Mouse (Mus musculus) kidney, embryonic 15.5 days (tissue): ENCODE measurements at regions not wholly inside any gene's neighbourhood (a gene's known extent, or its start where the extent isn't known, plus 50 kb on each side); places are given as distances from the start of the nearest gene placed in this dataset.

Experiments
- ATAC-seq: fragments of 200-750 bp; cut with Nextera tagmentation; replicated peaks from 2 replicates; pipeline ENCODE4 v1.8.0; 2017; ENCODE audit warnings: moderate TSS enrichment; ENCODE audit not compliant: low FRiP score
- H3K27ac ChIP-seq: fragments of 300-500 bp; sonication (generic); 2 replicates; pipeline ENCODE4 v1.5.1; 2015; ENCODE audit warnings: mild to moderate bottlenecking, inconsistent platforms
- H3K27me3 ChIP-seq: fragments of 300-500 bp; sonication (generic); 2 replicates; pipeline ENCODE4 v1.6.1; 2015; ENCODE audit warnings: inconsistent platforms
- H3K36me3 ChIP-seq: fragments of 300-500 bp; sonication (generic); 2 replicates; pipeline ENCODE4 v1.6.1; 2015; ENCODE audit warnings: inconsistent platforms
- H3K4me1 ChIP-seq: fragments of 300-500 bp; sonication (generic); 2 replicates; pipeline ENCODE4 v1.6.1; 2015; ENCODE audit warnings: inconsistent platforms
- H3K4me2 ChIP-seq: fragments of 300-500 bp; sonication (generic); 2 replicates; pipeline ENCODE4 v1.6.1; 2015; ENCODE audit warnings: moderate library complexity, mild to moderate bottlenecking, inconsistent platforms
- H3K4me3 ChIP-seq: fragments of 300-500 bp; sonication (generic); replicated peaks from 2 replicates; pipeline ENCODE4 v1.5.1; 2015; ENCODE audit warnings: mild to moderate bottlenecking, inconsistent platforms
- H3K9ac ChIP-seq: fragments of 300-500 bp; sonication (generic); 2 replicates; pipeline ENCODE4 v1.6.1; 2015; ENCODE audit warnings: mild to moderate bottlenecking, inconsistent platforms
- H3K9me3 ChIP-seq: fragments of 300-500 bp; sonication (generic); replicated peaks from 2 replicates; pipeline ENCODE4 v1.6.1; 2016; ENCODE audit warnings: inconsistent platforms
- WGBS: fragments of 180-500 bp; shearing (Covaris S2); methylation state at CpG from one replicate; pipeline ENCODE4 v1.1.7; 2015; ENCODE audit warnings: mixed read lengths; 5-methylcytosine and 5-hydroxymethylcytosine counted together

DNA sequence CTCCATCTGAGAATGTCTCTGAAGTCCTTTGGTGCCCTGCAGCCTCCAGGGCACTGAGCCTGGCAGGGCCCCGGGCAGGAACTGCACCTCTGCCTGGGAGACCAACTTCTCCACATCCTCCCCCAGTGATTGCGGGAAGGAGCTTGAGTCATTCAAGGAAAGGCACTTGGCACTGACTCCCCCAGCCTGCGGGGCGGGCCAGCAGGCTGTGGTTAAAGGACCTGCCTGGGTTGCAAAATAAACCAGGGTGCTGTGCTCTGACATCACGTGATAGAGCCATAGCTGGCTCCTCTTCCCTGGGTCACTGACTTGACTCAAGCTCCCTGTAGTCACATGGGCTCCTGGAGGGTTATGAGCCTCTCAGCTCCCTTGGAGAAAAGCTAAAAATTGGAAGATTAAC, 108.5 kb downstream of the Gm826 start:
- Histone ChIP-seq H3K36me3 (no peaks in the 10 kb centered on the region), H3K27ac (no peak overlapping the region), H3K4me2 (no peak overlapping the region), H3K4me3 (no peak overlapping the region), H3K4me1 (peaks cover 10% of the 10 kb centered on the region; the same call in 1 of the 2 replicates), H3K9ac (no peak overlapping the region), H3K27me3 (no peaks in the 10 kb centered on the region), H3K9me3 (no peaks in the 10 kb centered on the region)
- ATAC-seq, result 0 out of 2 replicates have a peak, but pooled peaks have one; percentile 25
- 53% methylated on average over 5 of the region's 5 CpGs for WGBS

DNA sequence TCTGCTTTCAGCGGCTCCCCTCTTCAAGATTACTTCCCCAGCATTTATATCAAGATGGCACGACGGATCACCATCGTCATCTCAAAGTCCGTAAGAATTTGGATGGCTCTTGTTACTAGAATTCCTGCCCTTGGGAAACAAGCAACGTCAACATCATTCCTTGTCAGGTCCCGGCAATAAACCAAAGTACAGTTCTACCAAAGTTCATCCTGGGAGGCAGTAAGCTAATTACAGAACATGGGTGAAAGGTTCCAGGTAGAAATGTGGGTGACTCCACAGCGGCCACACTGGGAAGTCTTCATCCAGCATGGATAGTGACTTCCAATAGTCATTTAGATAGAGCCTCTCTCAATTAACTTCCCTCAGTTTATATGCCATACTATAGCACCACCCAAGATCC, 110.6 kb downstream of the Gm826 start:
- H3K4me1 ChIP-seq, result peaks cover 11% of the 10 kb centered on the region; the same call in 1 of the 2 replicates
- ATAC-seq, result no peak
- WGBS, result 83% methylated on average over 8 of the region's 8 CpGs

DNA sequence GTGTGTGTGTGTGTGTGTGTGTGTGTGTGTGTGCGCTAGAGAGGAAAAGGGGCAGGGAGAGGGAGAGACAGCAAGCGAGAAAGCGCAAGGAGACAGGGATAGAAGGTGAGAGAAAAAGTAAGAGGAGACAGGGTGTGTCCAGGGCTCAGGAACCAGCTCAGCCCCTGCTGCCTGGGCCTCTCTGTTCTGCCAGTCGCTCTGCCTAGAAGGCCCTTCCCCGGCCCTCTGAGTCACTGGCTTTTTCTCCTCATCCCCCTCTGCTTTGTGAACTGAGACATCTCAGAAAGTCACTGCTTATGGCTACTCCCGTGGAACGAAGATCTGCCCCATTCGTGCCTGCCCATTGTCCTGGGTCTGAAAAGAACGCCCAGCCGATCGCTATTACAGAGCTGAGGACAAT, 112.2 kb downstream of the Gm826 start:
- 69% methylated on average over 10 of the region's 11 CpGs for WGBS
- Histone ChIP-seq H3K4me3 (no peak overlapping the region), H3K9ac (no peak overlapping the region), H3K27me3 (no peaks in the 10 kb centered on the region), H3K4me2 (no peak overlapping the region), H3K27ac (no peak overlapping the region), H3K36me3 (no peaks in the 10 kb centered on the region), H3K9me3 (no peaks in the 10 kb centered on the region), H3K4me1 (peaks cover 11% of the 10 kb centered on the region; the same call in 1 of the 2 replicates)
- no peak for ATAC-seq

More for the DNA sequence above, 110.6 kb downstream of the Gm826 start:
- no peak overlapping the region for H3K4me2 ChIP-seq
- no peak overlapping the region for H3K27ac ChIP-seq
- no peaks in the 10 kb centered on the region for H3K9me3 ChIP-seq
- H3K4me3 ChIP-seq, result no peak overlapping the region
- H3K36me3 ChIP-seq, result no peaks in the 10 kb centered on the region
- no peak overlapping the region for H3K9ac ChIP-seq
- no peaks in the 10 kb centered on the region for H3K27me3 ChIP-seq

DNA sequence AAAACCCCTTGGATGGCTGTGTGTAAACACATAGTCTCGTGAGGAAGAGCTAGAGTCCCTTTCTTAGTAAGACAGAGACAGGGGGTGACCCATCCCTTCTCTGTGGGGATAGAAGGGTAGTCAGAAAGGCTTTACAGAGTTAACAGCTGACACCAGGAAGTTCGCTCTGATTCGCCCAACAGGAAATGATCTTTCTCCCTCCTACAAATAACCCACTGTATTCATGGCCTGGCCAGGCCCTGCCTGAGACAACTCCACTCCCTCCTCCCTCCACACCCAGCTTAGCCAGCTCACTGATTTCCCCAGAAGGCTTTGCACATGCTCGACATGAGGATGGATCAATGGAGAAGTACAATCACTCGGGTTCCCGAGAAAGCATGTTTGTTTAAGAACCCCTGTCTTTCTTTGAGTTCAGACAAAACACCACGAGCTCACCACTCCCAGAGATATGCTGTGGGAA, 113.4 kb downstream of the Gm826 start:
- Histone ChIP-seq H3K9me3 (no peaks in the 10 kb centered on the region), H3K27me3 (no peaks in the 10 kb centered on the region), H3K9ac (no peak overlapping the region), H3K27ac (no peak overlapping the region), H3K4me3 (no peak overlapping the region), H3K36me3 (no peaks in the 10 kb centered on the region), H3K4me1 (peaks cover 11% of the 10 kb centered on the region; the same call in 1 of the 2 replicates), H3K4me2 (no peak overlapping the region)
- ATAC-seq, result no peak
- WGBS, result 9% methylated on average over 7 of the region's 7 CpGs

DNA sequence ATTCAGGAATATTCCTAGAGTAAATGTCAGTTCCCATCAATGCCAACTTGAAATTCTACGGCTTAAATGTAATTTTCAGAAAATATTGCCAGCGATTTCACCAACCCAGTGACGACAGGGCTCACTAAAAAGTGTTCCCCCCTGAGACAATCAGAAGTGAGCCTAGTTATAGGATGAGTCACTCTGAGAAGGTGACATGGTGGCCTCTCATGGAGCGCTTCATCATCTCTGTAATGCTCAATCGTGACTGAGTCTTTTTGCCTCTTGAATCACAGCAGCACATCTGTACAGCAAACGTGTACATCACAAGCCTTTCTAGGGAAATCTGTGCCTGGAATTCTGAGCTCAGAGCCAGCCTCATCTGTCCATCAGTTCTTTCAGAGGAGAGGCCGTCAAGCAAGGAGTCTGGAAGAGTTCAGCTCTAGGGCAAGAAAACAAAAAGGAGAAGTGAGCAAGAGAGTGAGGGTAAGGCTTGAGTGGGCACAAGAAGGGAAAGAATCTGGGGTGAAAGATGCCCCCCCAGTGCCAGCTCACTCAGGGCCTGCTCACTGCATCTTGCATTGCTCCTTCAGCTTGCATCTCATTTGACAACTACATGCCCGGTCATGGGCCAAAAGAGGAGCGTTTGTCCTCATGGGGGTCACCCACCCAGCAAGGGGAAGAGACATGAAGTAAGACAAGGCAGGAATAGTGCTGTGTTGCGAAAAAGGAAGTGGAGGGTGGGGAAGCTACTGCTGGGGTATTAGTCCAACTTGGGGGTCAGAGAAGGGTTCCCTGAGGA, 119.7 kb downstream of the Gm826 start:
- no peaks in the 10 kb centered on the region for H3K27me3 ChIP-seq
- H3K4me1 ChIP-seq, result 0 out of 2 replicates have a peak, but pooled peaks cover 3% of the 10 kb centered on the region
- H3K4me3 ChIP-seq, result no peak overlapping the region
- H3K9ac ChIP-seq, result no peak overlapping the region
- no peaks in the 10 kb centered on the region for H3K36me3 ChIP-seq
- H3K27ac ChIP-seq, result no peak overlapping the region
- 67% methylated on average over 10 of the region's 10 CpGs for WGBS
- H3K4me2 ChIP-seq, result no peak overlapping the region
- no peak for ATAC-seq
- H3K9me3 ChIP-seq, result no peaks in the 10 kb centered on the region

DNA sequence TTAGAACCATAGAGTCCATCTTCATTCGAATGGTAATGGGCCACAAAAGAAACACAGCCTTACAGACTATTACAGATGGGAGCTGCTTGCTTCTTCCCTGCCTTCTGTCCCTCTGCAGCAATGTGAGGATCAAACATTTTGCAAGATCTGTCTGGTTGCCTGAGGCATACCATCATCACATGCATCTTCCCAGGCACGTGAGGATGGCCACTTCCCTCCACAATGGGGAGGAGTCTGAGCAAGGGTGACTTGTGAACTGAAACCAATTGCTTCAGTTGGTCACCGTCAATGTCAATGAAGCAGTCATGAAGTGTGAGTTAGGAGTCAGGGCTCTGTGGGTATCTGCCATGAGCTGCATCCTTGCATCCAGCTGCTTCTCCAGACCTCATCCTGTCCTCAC, 123.5 kb downstream of the Gm826 start:
- 70% methylated on average over 3 of the region's 3 CpGs for WGBS
- Histone ChIP-seq H3K9me3 (no peaks in the 10 kb centered on the region), H3K4me3 (no peak overlapping the region), H3K36me3 (no peaks in the 10 kb centered on the region), H3K27ac (no peak overlapping the region), H3K4me2 (no peak overlapping the region), H3K9ac (no peak overlapping the region), H3K4me1 (0 out of 2 replicates have a peak, but pooled peaks cover 3% of the 10 kb centered on the region), H3K27me3 (no peaks in the 10 kb centered on the region)
- no peak for ATAC-seq

DNA sequence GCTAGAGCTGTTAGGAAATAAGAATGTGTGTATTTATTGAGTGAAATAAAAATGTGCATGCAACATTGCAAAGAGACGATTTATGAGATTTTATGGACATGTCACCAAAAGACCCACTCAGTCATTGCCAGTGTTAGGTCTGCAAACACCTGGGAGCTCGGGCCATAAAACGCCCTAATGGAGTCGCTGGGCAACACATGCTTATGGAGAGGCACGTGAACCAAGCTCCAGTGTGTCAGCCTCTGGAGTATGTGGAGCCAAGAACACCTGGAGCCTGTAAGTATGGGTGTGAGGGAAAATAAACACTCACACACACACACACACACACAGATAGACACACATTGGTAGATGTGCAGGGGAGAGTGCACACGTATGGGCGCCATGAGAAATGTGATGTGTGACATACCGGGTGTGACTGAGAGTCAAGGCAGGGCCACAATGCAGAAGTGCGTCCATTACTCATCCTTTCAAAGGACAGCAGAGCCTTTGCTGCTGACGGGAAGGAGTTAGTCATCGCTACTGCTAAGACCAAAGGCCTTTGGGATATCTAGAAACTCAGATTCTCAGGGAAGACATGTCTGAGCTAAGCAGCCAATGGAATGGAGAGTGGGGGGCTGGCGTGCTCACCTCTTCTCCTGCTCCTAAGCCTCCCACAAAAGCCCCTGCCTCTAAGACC, 124.2 kb downstream of the Gm826 start:
- H3K36me3 ChIP-seq, result no peaks in the 10 kb centered on the region
- H3K9ac ChIP-seq, result no peak overlapping the region
- no peak overlapping the region for H3K4me2 ChIP-seq
- no peaks in the 10 kb centered on the region for H3K27me3 ChIP-seq
- no peak overlapping the region for H3K4me3 ChIP-seq
- no peak for ATAC-seq
- no peaks in the 10 kb centered on the region for H3K9me3 ChIP-seq
- WGBS, result 81% methylated on average over 12 of the region's 12 CpGs
- H3K4me1 ChIP-seq, result 0 out of 2 replicates have a peak, but pooled peaks cover 3% of the 10 kb centered on the region
- no peak overlapping the region for H3K27ac ChIP-seq

DNA sequence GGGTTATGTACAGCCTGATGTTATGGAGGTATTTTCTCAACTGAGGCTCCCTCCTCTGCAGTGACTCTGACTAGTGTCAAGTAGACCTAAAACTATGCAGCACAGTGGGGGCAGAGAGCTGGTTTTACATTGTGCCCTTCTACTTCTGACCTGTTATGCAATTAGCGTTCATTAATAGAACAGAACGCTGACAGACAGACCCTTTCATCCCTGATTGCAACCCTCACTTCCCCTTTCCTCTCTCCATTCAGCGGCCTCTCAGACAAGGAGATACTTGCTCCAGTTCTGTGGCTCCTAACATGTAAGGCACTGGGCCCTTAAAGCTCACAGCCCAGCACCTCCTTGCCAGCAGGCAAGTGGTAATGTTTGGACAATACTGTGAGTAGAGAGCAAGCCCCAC, 125.7 kb downstream of the Gm826 start:
- 72% methylated on average over 3 of the region's 3 CpGs for WGBS
- ATAC-seq, result no peak
- Histone ChIP-seq H3K9ac (no peak overlapping the region), H3K4me3 (no peak overlapping the region), H3K4me2 (no peak overlapping the region), H3K36me3 (no peaks in the 10 kb centered on the region), H3K27ac (no peak overlapping the region), H3K4me1 (no peaks in the 10 kb centered on the region), H3K9me3 (no peaks in the 10 kb centered on the region), H3K27me3 (no peaks in the 10 kb centered on the region)

DNA sequence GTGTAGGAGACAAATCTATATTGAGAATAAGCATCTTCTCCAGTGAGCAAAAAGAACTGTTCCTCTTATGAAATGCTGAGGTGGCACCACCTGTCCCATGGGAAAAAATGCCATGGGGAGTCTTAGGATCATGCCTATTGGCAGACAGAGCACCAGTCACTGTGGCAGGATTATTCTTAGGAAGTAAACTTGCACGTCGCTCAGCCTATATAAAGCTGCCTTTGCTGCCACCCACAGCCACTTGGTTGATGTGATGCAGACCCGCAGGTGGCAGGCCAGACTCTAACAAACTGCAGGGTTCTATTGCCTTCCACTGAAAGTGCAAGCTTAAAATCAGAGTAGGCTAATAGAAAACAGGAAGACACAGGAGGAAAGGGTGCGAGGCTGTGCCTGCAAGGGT, 126.7 kb downstream of the Gm826 start:
- no peaks in the 10 kb centered on the region for H3K27me3 ChIP-seq
- no peak overlapping the region for H3K27ac ChIP-seq
- ATAC-seq, result no peak
- no peaks in the 10 kb centered on the region for H3K9me3 ChIP-seq
- no peak overlapping the region for H3K4me3 ChIP-seq
- 78% methylated on average over 4 of the region's 4 CpGs for WGBS
- no peak overlapping the region for H3K9ac ChIP-seq
- H3K4me2 ChIP-seq, result no peak overlapping the region
- H3K36me3 ChIP-seq, result no peaks in the 10 kb centered on the region
- no peaks in the 10 kb centered on the region for H3K4me1 ChIP-seq

DNA sequence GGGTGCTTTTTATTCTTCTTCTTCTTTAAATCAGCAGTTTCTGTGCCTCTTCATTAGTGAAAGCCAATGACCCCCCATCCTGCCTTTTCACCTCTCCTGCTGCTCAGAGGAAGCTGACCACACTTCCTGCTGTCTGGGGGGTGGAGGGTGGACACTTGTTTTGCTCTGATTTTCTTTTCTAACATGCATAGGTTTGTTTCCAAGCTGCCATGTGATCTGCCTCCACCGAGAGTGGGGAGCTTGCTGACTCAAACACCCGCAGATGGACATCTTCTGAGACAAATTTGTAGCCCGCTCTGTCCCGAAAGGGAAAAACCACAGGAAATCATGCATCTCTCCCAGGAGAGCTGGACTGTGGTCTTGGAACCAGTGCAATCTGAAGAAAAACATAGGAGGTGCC, 141.3 kb downstream of the Gm826 start:
- WGBS, result 58% methylated on average over 4 of the region's 4 CpGs
- Histone ChIP-seq H3K4me2 (no peak overlapping the region), H3K27ac (no peak overlapping the region), H3K27me3 (no peaks in the 10 kb centered on the region), H3K4me3 (no peak overlapping the region), H3K4me1 (0 out of 2 replicates have a peak, but pooled peaks cover 4% of the 10 kb centered on the region), H3K36me3 (no peaks in the 10 kb centered on the region), H3K9me3 (no peaks in the 10 kb centered on the region), H3K9ac (no peak overlapping the region)
- no peak for ATAC-seq

DNA sequence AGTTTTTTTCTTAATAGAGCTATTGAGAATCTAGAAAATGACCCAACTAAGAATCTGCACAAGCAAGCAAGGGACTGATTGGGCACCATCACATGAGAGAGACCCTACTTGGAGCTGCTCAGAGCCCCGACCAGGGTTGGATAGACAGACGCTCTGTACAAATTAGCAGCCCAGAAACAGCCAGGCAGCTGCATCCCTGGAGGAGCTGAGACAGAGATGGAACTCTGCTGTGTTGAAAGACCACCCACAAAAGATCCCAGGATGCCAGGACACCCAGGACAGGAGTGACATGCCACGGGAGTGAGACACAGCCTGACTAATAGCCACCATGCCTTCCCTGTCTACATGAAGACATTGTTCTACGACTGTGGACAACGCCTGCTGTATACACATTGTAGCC, 147.9 kb downstream of the Gm826 start:
- H3K36me3 ChIP-seq, result no peaks in the 10 kb centered on the region
- no peak overlapping the region for H3K4me3 ChIP-seq
- H3K4me1 ChIP-seq, result no peaks in the 10 kb centered on the region
- no peak overlapping the region for H3K4me2 ChIP-seq
- ATAC-seq, result no peak
- no peaks in the 10 kb centered on the region for H3K9me3 ChIP-seq
- H3K9ac ChIP-seq, result no peak overlapping the region
- H3K27ac ChIP-seq, result no peak overlapping the region
- 84% methylated on average over 5 of the region's 5 CpGs for WGBS
- no peaks in the 10 kb centered on the region for H3K27me3 ChIP-seq

DNA sequence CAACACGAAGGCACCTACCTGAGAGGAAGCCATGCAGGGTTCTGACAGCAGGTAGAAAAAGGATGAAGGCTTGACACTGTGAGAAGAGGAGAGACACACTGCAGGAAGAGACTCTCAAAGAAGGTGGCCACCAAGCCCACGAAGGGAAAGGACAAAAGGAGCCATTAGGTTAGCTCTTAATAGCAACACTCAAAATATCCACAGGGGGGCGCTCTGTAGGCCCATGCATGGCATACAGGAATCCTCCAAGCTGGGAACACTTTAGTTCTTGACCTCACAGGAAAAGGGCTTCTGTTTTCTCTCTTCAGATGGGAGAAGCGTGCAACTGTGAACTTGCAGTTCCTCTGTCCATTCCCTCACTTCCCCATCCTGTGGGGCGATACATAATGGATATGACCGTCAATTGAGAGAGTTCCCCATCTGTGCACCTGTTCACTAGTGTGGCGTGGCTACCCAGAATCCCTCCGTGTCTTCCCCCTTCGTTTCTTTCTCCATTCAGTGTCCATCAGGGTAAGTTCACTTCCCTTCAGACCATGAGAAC, 162.9 kb downstream of the Gm826 start:
- H3K4me2 ChIP-seq, result no peak overlapping the region
- ATAC-seq, result no peak
- no peaks in the 10 kb centered on the region for H3K36me3 ChIP-seq
- H3K27me3 ChIP-seq, result no peaks in the 10 kb centered on the region
- H3K27ac ChIP-seq, result no peak overlapping the region
- H3K9ac ChIP-seq, result no peak overlapping the region
- H3K4me3 ChIP-seq, result no peak overlapping the region
- 76% methylated on average over 9 of the region's 9 CpGs for WGBS
- H3K4me1 ChIP-seq, result no peaks in the 10 kb centered on the region; the same call in 1 of the 2 replicates
- no peaks in the 10 kb centered on the region for H3K9me3 ChIP-seq
